Mouse (Mus musculus) midbrain, embryonic 10.5 days (tissue): Measurements from ENCODE around the gene Kctd11. TPM values are rescaled to one million over a fixed set of nuclear protein-coding genes. Genes with fewer than 3 reads are reported as not detected.
"Not testable (repeated sequence)": the region's sequence is repeated elsewhere in the genome, so short reads cannot be mapped to it uniquely, and the experiment has no call there.

ENCODE experiments used
- DNase-seq: peaks from one replicate; pipeline ENCODE4 v3.0.0-alpha.2; 2017; ENCODE audit warnings: low spot score
- H3K27ac ChIP-seq: fragments of 300-500 bp; sonication (generic); replicated peaks from 2 replicates; pipeline ENCODE4 v1.5.1; 2016; ENCODE audit warnings: mild to moderate bottlenecking
- H3K27me3 ChIP-seq: fragments of 300-500 bp; sonication (generic); 2 replicates; pipeline ENCODE4 v1.6.1; 2016; ENCODE audit warnings: low read depth, mild to moderate bottlenecking; ENCODE audit not compliant: poor library complexity, severe bottlenecking
- H3K36me3 ChIP-seq: fragments of 300-500 bp; sonication (generic); 2 replicates; pipeline ENCODE4 v1.6.1; 2016; ENCODE audit warnings: mild to moderate bottlenecking, moderate library complexity
- H3K4me1 ChIP-seq: fragments of 300-500 bp; sonication (generic); 2 replicates; pipeline ENCODE4 v1.6.1; 2016
- H3K4me3 ChIP-seq: fragments of 300-500 bp; sonication (generic); 2 replicates; pipeline ENCODE4 v1.5.1; 2016; ENCODE audit warnings: mild to moderate bottlenecking, moderate library complexity
- H3K9me3 ChIP-seq: fragments of 300-500 bp; sonication (generic); replicated peaks from 2 replicates; pipeline ENCODE4 v1.6.1; 2016; ENCODE audit warnings: mild to moderate bottlenecking
- WGBS: fragments of 180-500 bp; shearing (Covaris S2); methylation state at CpG from one replicate; pipeline ENCODE4 v1.1.7; 2016; 5-methylcytosine and 5-hydroxymethylcytosine counted together
- polyA plus RNA-seq: library from polyadenylated mRNA; unstranded; fragments of >200 nt; fragmentation: Nextera tagmentation; extraction: Ambion mirVana; gene quantifications from 2 replicates; pipeline ENCODE4 v1.2.1, GENCODE M21; 2016

Kctd11 gene
- polyA plus RNA-seq, 1 experiment from 2014 or later: 7.0 TPM

- 88% methylated on average over 8 of the region's 8 CpGs for WGBS
- peak overlapping the region; percentile 20; the same call in 1 of the 2 replicates for H3K4me3 ChIP-seq
- no peaks in the 10 kb centered on the region for H3K27me3 ChIP-seq
- H3K27ac ChIP-seq: no peak overlapping the region
- DNase-seq: no peak
- peaks cover 72% of the 10 kb centered on the region for H3K4me1 ChIP-seq
- H3K9me3 ChIP-seq: no peaks in the 10 kb centered on the region
- H3K36me3 ChIP-seq: peaks cover 63% of the 10 kb centered on the region
Observed at GRCm38 (mm10) chr11:69917379-69917948, 36.3 kb upstream of the Kctd11 start.

- not testable (repeated sequence) for H3K27me3 ChIP-seq, H3K27ac ChIP-seq, H3K9me3 ChIP-seq, DNase-seq
- peak overlapping the region; percentile 97; the same call in 1 of the 2 replicates for H3K4me3 ChIP-seq
- peaks cover 70% of the 10 kb centered on the region for H3K36me3 ChIP-seq
- H3K4me1 ChIP-seq: peaks cover 68% of the 10 kb centered on the region
- WGBS: 75% methylated on average over 7 of the region's 7 CpGs
Observed at GRCm38 (mm10) chr11:69916652-69917378, 35.6 kb upstream of the Kctd11 start.

GRCm38 (mm10) chr11:69915667-69916627 is 34.7 kb upstream of the Kctd11 start:
- peak overlapping the region; percentile 97 for H3K4me3 ChIP-seq
- H3K4me1 ChIP-seq: peaks cover 68% of the 10 kb centered on the region
- 76% methylated on average over 5 of the region's 5 CpGs for WGBS
- DNase-seq: no peak
- peaks cover 78% of the 10 kb centered on the region for H3K36me3 ChIP-seq
- no peaks in the 10 kb centered on the region for H3K27me3 ChIP-seq
- no peaks in the 10 kb centered on the region for H3K9me3 ChIP-seq
- no peak overlapping the region for H3K27ac ChIP-seq

DNA sequence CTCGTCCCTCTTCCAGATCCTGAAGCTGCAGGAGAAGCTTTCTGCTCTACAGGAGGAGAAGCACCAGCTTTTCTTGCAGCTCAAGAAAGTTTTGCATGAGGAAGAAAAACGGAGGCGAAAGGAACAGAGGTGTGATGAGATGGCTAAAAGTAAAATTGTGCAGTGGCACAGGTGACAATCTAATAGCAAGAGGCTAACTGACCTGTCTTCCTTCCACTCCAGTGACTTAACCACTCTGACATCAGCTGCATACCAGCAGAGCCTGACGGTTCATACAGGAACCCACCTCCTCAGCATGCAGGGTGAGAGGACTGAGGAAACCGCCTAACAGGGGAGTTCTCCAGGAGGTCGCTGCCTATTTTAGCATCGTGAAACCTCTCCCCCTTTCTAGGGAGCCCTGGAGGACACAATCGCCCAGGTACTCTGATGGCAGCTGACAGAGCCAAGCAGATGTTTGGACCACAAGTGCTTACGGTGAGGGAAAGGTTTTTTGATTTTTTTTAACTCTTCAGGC is 33.8 kb upstream of the Kctd11 start:
- H3K9me3 ChIP-seq: no peaks in the 10 kb centered on the region
- peaks cover 88% of the 10 kb centered on the region for H3K36me3 ChIP-seq
- no peak for DNase-seq
- H3K4me3 ChIP-seq: peak overlapping the region; percentile 97
- no peaks in the 10 kb centered on the region for H3K27me3 ChIP-seq
- H3K27ac ChIP-seq: 0 out of 2 replicates have a peak overlapping the region, but pooled peaks have one; percentile 96
- H3K4me1 ChIP-seq: peaks cover 65% of the 10 kb centered on the region
- WGBS: 45% methylated on average over 9 of the region's 9 CpGs

DNA sequence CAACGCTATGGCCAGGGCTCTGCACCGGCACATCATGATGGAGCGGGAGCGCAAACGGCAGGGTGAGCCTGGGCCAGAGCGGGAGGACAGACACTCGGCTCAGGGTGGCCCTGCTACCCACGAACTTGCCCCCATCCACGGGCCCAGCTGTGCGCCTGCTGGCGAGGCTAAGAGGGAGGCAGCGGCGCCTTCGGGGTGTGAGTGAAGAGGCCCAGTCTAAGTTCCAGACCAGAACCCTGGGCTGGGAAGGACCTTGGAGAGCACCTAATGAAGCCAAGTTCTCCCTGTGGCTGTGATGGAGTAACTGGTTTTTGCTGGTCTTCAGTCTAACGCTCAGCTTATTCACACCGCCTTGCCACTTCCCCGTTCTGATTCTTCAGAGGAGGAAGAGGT is 33.2 kb upstream of the Kctd11 start:
- H3K4me1 ChIP-seq: peaks cover 59% of the 10 kb centered on the region
- WGBS: 4% methylated on average over 17 of the region's 17 CpGs
- H3K9me3 ChIP-seq: no peaks in the 10 kb centered on the region
- peak overlapping the region; percentile 96 for H3K27ac ChIP-seq
- peaks cover 90% of the 10 kb centered on the region for H3K36me3 ChIP-seq
- peak overlapping the region; percentile 97 for H3K4me3 ChIP-seq
- no peak for DNase-seq
- H3K27me3 ChIP-seq: no peaks in the 10 kb centered on the region

DNA sequence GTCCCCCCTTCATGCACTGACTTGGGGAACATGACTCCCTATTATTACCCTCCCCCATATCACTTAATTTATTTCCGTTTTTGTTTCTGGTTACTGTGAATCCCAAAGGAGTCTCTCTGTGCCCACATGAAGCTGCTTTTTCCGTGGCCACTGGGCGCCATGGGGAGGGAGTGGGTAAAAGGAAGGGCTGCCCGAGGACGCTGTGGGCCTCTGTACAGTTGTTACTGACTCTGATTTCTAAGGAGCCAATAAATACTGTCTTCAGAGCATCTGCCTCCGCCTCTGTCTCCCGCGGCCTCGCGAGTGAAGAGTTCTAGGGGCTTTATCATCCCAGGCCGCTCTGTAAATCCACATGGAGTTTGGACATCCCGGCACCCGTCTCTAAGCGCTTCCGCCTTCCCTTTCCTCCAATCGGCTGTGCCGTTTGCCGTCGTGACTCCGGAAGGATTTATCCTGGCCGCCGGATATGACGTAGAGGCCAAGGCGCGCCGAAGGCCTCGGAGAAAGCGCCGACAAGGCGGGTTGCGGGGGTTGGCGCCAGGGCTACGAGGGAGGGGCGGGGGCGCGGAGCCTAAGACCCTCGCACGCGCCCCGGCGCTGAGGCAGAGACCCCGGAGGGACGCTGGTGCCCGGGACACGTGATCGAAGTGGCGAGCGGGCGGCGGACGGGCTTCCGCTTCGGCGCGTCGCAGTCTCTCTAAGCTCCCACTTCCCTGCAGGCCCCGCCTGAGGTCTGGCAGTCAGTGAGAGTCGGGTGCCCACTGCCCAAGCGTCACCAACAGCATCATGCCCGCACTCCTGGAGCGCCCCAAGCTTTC is 32.6 kb upstream of the Kctd11 start, which contains the start of gene Gps2:
TSS of gene Gps2 (plus strand) at position 335 of the 818 bp plus-strand sequence.
- Histone ChIP-seq H3K9me3 (no peaks in the 10 kb centered on the region), H3K4me3 (peak within 1 kb of the TSS; percentile 97), H3K4me1 (peaks cover 53% of the 10 kb centered on the region), H3K27me3 (no peaks in the 10 kb centered on the region), H3K36me3 (peaks cover 90% of the 10 kb centered on the region), H3K27ac (peak within 1 kb of the TSS; percentile 96)
- peak; percentile 97 for DNase-seq
- WGBS: 2% methylated on average over 61 of the region's 61 CpGs

DNA sequence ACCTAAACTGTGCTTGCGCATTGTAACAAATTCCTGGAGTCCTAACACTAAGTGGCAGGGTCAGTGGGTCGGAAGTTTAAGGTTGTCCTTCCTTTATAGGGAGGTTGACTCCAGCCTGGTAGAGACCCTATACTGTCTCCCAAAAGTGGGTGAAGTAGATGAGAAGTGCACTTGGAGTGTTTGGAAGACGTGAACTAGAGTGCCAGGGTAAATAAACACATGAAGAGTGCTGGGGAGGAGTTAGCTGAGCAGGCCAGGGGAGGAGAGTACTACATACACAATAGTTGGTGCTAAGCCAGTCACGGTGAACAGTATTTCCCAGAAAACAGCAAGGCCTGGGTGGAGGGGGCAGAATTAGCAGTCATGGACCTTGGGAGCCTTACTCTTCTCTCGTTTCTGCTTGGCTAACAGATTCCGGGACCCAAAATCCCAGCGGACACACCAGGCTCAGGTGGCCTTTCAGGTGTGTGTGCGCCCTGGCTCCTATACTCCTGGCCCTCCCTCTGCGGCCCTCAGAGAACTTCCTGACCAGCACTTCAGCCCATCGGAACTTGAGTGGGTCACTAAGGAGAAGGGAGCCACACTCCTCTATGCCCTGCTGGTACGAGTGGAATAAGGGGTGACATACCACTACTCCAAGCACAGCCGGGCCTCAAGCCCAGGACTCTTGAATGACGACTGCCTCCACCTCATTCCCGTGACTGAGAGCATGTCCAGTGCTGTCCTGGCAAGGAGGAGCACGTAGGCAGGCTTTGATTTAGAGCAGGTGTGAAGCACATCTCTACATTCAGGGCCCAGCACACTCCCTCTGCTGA is 31.7 kb upstream of the Kctd11 start:
- Histone ChIP-seq H3K27ac (peak overlapping the region; percentile 96), H3K36me3 (peaks cover 90% of the 10 kb centered on the region), H3K27me3 (no peaks in the 10 kb centered on the region), H3K4me1 (peaks cover 46% of the 10 kb centered on the region), H3K4me3 (peak overlapping the region; percentile 97), H3K9me3 (no peaks in the 10 kb centered on the region)
- WGBS: 81% methylated on average over 15 of the region's 15 CpGs
- DNase-seq: no peak

DNA sequence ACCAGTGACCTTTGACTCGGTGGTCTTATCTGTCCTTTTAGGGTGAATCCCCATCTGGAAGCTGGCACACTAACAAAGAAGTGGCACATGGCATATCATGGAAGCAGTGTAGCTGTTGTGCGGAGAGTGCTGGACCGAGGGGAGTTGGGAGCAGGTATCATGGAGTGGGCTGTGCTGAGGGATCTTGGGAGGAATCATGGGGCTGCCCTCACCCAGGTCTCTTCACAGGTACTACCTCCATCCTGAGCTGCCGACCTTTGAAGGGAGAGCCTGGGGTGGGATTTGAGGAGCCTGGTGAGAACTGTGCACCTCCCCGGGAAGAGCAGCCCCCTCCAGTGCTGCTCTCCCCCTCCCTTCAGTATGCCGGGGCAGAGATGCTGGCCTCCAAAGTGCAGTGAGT is 30.5 kb upstream of the Kctd11 start:
- Histone ChIP-seq H3K9me3 (no peaks in the 10 kb centered on the region), H3K27ac (no peak overlapping the region), H3K4me1 (peaks cover 37% of the 10 kb centered on the region), H3K27me3 (no peaks in the 10 kb centered on the region), H3K4me3 (no peak overlapping the region), H3K36me3 (peaks cover 90% of the 10 kb centered on the region)
- no peak for DNase-seq
- 94% methylated on average over 6 of the region's 6 CpGs for WGBS

GRCm38 (mm10) chr11:69910781-69911560 is 29.8 kb upstream of the Kctd11 start:
- no peak for DNase-seq
- H3K9me3 ChIP-seq: no peaks in the 10 kb centered on the region
- no peak overlapping the region for H3K27ac ChIP-seq
- H3K4me1 ChIP-seq: peaks cover 29% of the 10 kb centered on the region
- WGBS: 93% methylated on average over 17 of the region's 17 CpGs
- no peaks in the 10 kb centered on the region for H3K27me3 ChIP-seq
- H3K36me3 ChIP-seq: peaks cover 90% of the 10 kb centered on the region
- 0 out of 2 replicates have a peak overlapping the region, but pooled peaks have one; percentile 1 for H3K4me3 ChIP-seq

- DNase-seq: no peak
- Histone ChIP-seq H3K9me3 (no peaks in the 10 kb centered on the region), H3K36me3 (peaks cover 90% of the 10 kb centered on the region), H3K27ac (no peak overlapping the region), H3K4me3 (peak overlapping the region; percentile 1; the same call in 1 of the 2 replicates), H3K4me1 (peaks cover 21% of the 10 kb centered on the region), H3K27me3 (no peaks in the 10 kb centered on the region)
- 93% methylated on average over 8 of the region's 8 CpGs for WGBS
Observed at GRCm38 (mm10) chr11:69910177-69910576, 29.0 kb upstream of the Kctd11 start.
